Comparison of ENCODE assay signal across 8 mouse cellular contexts in genomic region chr5:112279181-112280021, GRCm38 (mm10). TPM values are rescaled to one million over a fixed set of nuclear protein-coding genes. Genes with fewer than 3 reads are reported as not detected.
DNase-seq lines count a peak whose midpoint lies in the region; ATAC-seq lines count a peak whose summit lies in the region.

No protein-coding gene starts in this region.

- H3K27me3 ChIP-seq in kidney, embryonic 14.5 days (ENCODE audit: control insufficient read depth, insufficient read depth, low read length), result no peaks in the 10 kb centered on the region
- H3K27me3 ChIP-seq in liver, embryonic 13.5 days, result no peaks in the 10 kb centered on the region

- no peak overlapping the region for H3K9ac ChIP-seq in kidney, embryonic 14.5 days (ENCODE audit: low read depth, low read length)
- H3K9ac ChIP-seq in liver, embryonic 13.5 days, result peak overlapping the region; percentile 47

- 0 out of 2 replicates have a peak overlapping the region, but pooled peaks have one; percentile 10 for H3K4me2 ChIP-seq in kidney, embryonic 14.5 days (replicated peaks; ENCODE audit: low read depth, low read length)
- peak overlapping the region; percentile 94 for H3K4me2 ChIP-seq in liver, embryonic 13.5 days

- H3K4me1 ChIP-seq in kidney, embryonic 14.5 days (ENCODE audit: control insufficient read depth, insufficient read depth, low read length), result peaks cover 41% of the 10 kb centered on the region; the same call in 1 of the 2 replicates
- H3K4me1 ChIP-seq in liver, embryonic 13.5 days (replicated peaks), result peaks cover 90% of the 10 kb centered on the region

- no peak overlapping the region for H3K27ac ChIP-seq in kidney, embryonic 14.5 days (ENCODE audit: low read depth, low read length)
- H3K27ac ChIP-seq in liver, embryonic 13.5 days, result peak overlapping the region; percentile 78

- H3K36me3 ChIP-seq in kidney, embryonic 14.5 days (ENCODE audit: control insufficient read depth, insufficient read depth, low read length), result no peaks in the 10 kb centered on the region
- no peaks in the 10 kb centered on the region for H3K36me3 ChIP-seq in liver, embryonic 13.5 days

- no peaks in the 10 kb centered on the region for H3K9me3 ChIP-seq in kidney, embryonic 14.5 days (ENCODE audit: control insufficient read depth, low read length)
- H3K9me3 ChIP-seq in liver, embryonic 13.5 days (replicated peaks), result no peaks in the 10 kb centered on the region

- WGBS in kidney, embryonic 14.5 days, result 82% methylated on average over 17 of the region's 17 CpGs
- WGBS in liver, embryonic 13.5 days (ENCODE audit: insufficient replicate concordance), result 45% methylated on average over 17 of the region's 17 CpGs

- no peak overlapping the region for H3K4me3 ChIP-seq in kidney, embryonic 14.5 days (ENCODE audit: low read length)
- H3K4me3 ChIP-seq in liver, embryonic 13.5 days (replicated peaks), result 0 out of 2 replicates have a peak overlapping the region, but pooled peaks have one; percentile 14

- no peak for DNase-seq in kidney, postnatal 25 days
- DNase-seq in NIH3T3 (ENCODE audit: low read depth), result peak; percentile 71
- peak; percentile 45 for DNase-seq in gastrocnemius, postnatal 10 days
- DNase-seq in liver, embryonic 13.5 days, result no peak
- no peak for DNase-seq in thymus, postnatal 14 days
- no peak for DNase-seq in layer of hippocampus, adult 11-12 months (ENCODE audit: low spot score)
- DNase-seq in left cerebral cortex, adult 8-10 months (ENCODE audit: low spot score in 2 of 2), result no peak

- ATAC-seq in kidney, embryonic 14.5 days (ENCODE audit: low FRiP score, low TSS enrichment), result no peak
- ATAC-seq in liver, embryonic 13.5 days (ENCODE audit: low read depth), result no peak

RNA-seq across cellular contexts. Expression of gene Tpst2, which starts 2.9 kb away (rescaled TPM):
- polyA plus RNA-seq in kidney, embryonic 14.5 days (2014; fragmentation: Nextera tagmentation; extraction: Ambion mirVana), result 39.9 and 50.3 TPM in 2 replicates
- total RNA-seq in gastrocnemius, postnatal 10 days (2021), result 10 to 100 TPM; 21.5 to 23.6 TPM
- 35.4 and 36.0 TPM in 2 replicates for polyA plus RNA-seq in liver, embryonic 13.5 days (2015; fragmentation: Nextera tagmentation; extraction: Ambion mirVana)
- 10 to 100 TPM; 33.8 to 43.3 (median 38.6) TPM for total RNA-seq in left cerebral cortex, adult 8-10 months (2022)

RNA-seq across cellular contexts. Expression of gene Crybb1, which starts 23.8 kb away (rescaled TPM):
- polyA plus RNA-seq in kidney, embryonic 14.5 days (2014; fragmentation: Nextera tagmentation; extraction: Ambion mirVana), result 0.83 and 1.0 TPM in 2 replicates
- total RNA-seq in gastrocnemius, postnatal 10 days (2021), result 1 to 10 TPM; 1.4 to 1.7 TPM
- 0.23 and 0.30 TPM in 2 replicates for polyA plus RNA-seq in liver, embryonic 13.5 days (2015; fragmentation: Nextera tagmentation; extraction: Ambion mirVana)
- total RNA-seq in left cerebral cortex, adult 8-10 months (2022), result 1 to 10 TPM; 4.3 to 8.2 (median 5.4) TPM

RNA-seq across cellular contexts. Expression of gene Cryba4, which starts 27.1 kb away (rescaled TPM):
- 0.83 and 1.4 TPM in 2 replicates for polyA plus RNA-seq in kidney, embryonic 14.5 days (2014; fragmentation: Nextera tagmentation; extraction: Ambion mirVana)
- total RNA-seq in gastrocnemius, postnatal 10 days (2021), result under 1 TPM; 0.33 to 0.61 TPM
- polyA plus RNA-seq in liver, embryonic 13.5 days (2015; fragmentation: Nextera tagmentation; extraction: Ambion mirVana), result 0.33 and 0.60 TPM in 2 replicates
- total RNA-seq in left cerebral cortex, adult 8-10 months (2022), result 1 to 10 TPM in 1 of 4 experiments, under 1 TPM in 3; 0.51 to 1.5 (median 0.82) TPM

RNA-seq across cellular contexts. Expression of gene Tfip11, which starts 46.8 kb away (rescaled TPM):
- 15.7 and 22.3 TPM in 2 replicates for polyA plus RNA-seq in kidney, embryonic 14.5 days (2014; fragmentation: Nextera tagmentation; extraction: Ambion mirVana)
- total RNA-seq in gastrocnemius, postnatal 10 days (2021), result 10 to 100 TPM; 14.8 to 15.9 TPM
- 14.1 and 15.7 TPM in 2 replicates for polyA plus RNA-seq in liver, embryonic 13.5 days (2015; fragmentation: Nextera tagmentation; extraction: Ambion mirVana)
- total RNA-seq in left cerebral cortex, adult 8-10 months (2022), result 10 to 100 TPM; 43.8 to 51.8 (median 47.0) TPM

Comparison
In these comparisons a context has a peak if more than half of its experiments do, and no peak if none do; other contexts are left out.
1. DNase-seq: peak in NIH3T3 (single experiment) and gastrocnemius, postnatal 10 days (single experiment); none in kidney, postnatal 25 days (0 of 2), liver, embryonic 13.5 days (single experiment), thymus, postnatal 14 days (single experiment), layer of hippocampus, adult 11-12 months (single experiment) and left cerebral cortex, adult 8-10 months (0 of 2).